Mouse (Mus musculus) spleen, adult 2 months (tissue): ENCODE data around the gene Sepsecs. TPM values are rescaled to one million over a fixed set of nuclear protein-coding genes. Genes with fewer than 3 reads are reported as not detected.

Experiments used
- DNase-seq, 2 experiments: peaks; one replicate each; pipeline versions ENCODE4 v3.0.0 to v3.0.0-alpha.2; 2012 to 2021; ENCODE audit warnings: low spot score in 2 of 2, low read depth in 1 of 2
- H3K27ac ChIP-seq: fragments of 200-500 bp; 2 replicates; pipeline ENCODE4 v1.5.1; 2012; ENCODE audit warnings: low read length, inconsistent platforms; ENCODE audit not compliant: insufficient read depth
- H3K27me3 ChIP-seq: fragments of 200-500 bp; 2 replicates; pipeline ENCODE4 v1.6.1; 2012; ENCODE audit warnings: mild to moderate bottlenecking, moderate library complexity, low read length, inconsistent platforms; ENCODE audit not compliant: control insufficient read depth, insufficient read depth
- H3K36me3 ChIP-seq: fragments of 200-500 bp; 2 replicates; pipeline ENCODE4 v1.6.1; 2012; ENCODE audit warnings: mild to moderate bottlenecking, low read length, inconsistent platforms; ENCODE audit not compliant: control insufficient read depth, insufficient read depth
- H3K4me1 ChIP-seq: fragments of 200-500 bp; 2 replicates; pipeline ENCODE4 v1.6.1; 2011; ENCODE audit warnings: inconsistent platforms; ENCODE audit not compliant: control insufficient read depth, insufficient read depth, insufficient read length
- H3K4me3 ChIP-seq: fragments of 200-500 bp; 2 replicates; pipeline ENCODE4 v1.5.1; 2011; ENCODE audit warnings: mild to moderate bottlenecking, inconsistent platforms; ENCODE audit not compliant: insufficient read depth, insufficient read length; ENCODE audit errors: extremely low read depth
- CTCF ChIP-seq: fragments of 200-500 bp; IDR thresholded peaks from 2 replicates; pipeline ENCODE4 v1.5.1; 2011; ENCODE audit warnings: mild to moderate bottlenecking, inconsistent platforms; ENCODE audit not compliant: insufficient read depth, insufficient read length, insufficient replicate concordance; ENCODE audit errors: extremely low read depth
- POLR2A ChIP-seq: fragments of 200-500 bp; IDR thresholded peaks from 2 replicates; pipeline ENCODE4 v1.6.1; 2011; ENCODE audit warnings: low read depth, low read length, inconsistent platforms
- WGBS: fragments of 180-500 bp; shearing (Covaris S2); methylation state at CpG from one replicate; pipeline ENCODE4 v1.1.7; 2018; 5-methylcytosine and 5-hydroxymethylcytosine counted together
- polyA plus RNA-seq: library from polyadenylated mRNA; depleted of rRNA; stranded (reverse); fragments of >200 nt; gene quantifications from 2 replicates; pipeline ENCODE4 v1.2.3, GENCODE M21; 2012

The Sepsecs gene
- polyA plus RNA-seq, 1 experiment = 3.1 TPM

DNA sequence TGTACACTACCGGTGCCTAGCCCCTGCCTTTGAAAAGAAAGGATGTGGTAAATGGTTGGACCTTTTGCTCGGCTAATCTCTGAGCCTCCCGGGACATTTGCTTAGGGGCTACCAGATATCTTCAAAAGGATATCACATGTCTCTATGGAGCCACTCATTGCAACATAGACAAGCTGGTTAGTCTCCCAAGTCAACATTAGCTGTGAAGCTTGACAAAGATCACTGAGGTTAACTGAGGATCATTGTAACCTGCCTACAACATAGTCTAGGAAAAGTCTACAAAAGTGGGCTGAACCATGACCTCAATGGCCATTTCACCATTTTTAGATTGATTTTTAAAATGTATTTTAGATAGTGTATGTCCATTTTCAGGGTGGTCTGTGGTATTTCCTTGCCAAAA, 1.2 kb upstream of the Sepsecs start:
- DNase-seq = no peak
- H3K27ac ChIP-seq = no peak overlapping the region
- H3K36me3 ChIP-seq = no peaks in the 10 kb centered on the region
- no peak overlapping the region for H3K4me3 ChIP-seq
- peaks cover 5% of the 10 kb centered on the region; the same call in 1 of the 2 replicates for H3K4me1 ChIP-seq
- TF ChIP-seq POLR2A (no peak), CTCF (no peak)
- no peaks in the 10 kb centered on the region for H3K27me3 ChIP-seq
- 71% methylated on average over 3 of the region's 3 CpGs for WGBS

DNA sequence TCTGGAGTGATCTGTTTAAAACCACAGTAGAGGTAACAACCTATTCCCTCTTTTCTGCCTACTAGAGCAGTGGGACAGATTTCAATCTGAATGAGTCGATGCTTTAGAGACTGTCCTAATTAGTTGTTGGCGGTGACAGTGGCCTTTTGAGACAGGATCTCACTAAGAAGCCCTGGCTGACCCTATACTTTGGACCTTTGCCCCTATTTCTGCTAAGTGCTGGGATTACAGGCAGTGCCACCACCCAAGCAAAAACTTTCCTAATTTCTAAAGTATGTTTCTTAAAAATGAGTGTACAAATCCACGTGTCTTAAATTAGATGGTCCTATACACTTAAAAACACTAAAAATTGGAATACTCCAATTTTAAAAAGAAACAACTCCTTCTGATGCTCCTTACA, 2.7 kb downstream of the Sepsecs start:
- H3K4me1 ChIP-seq = peaks cover 5% of the 10 kb centered on the region; the same call in 1 of the 2 replicates

DNA sequence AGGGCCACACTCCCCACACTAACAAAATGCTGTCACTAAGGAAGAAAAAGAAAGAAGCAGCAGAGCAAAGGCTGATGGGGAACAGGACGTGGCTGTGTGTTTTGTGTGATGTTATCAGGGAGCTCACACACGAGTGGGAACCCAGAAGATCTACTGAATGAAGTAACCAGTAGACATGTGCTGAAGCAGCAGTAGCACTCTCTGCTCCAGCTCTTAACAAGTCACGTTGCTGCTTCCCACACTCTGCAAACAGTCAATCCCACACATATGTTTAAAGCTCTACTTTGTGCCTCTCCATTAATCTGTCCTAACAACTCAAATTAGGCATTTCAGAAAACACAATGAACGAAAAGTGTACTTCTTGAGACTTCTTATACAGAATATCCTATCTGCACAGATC, 11.6 kb downstream of the Sepsecs start:
- DNase-seq = no peak
- Histone ChIP-seq H3K36me3 (peaks cover 13% of the 10 kb centered on the region), H3K27me3 (no peaks in the 10 kb centered on the region), H3K4me3 (no peak overlapping the region), H3K27ac (no peak overlapping the region), H3K4me1 (no peaks in the 10 kb centered on the region)
- WGBS = 66% methylated on average over 4 of the region's 4 CpGs
- TF ChIP-seq CTCF (no peak), POLR2A (no peak)

More for the DNA sequence above, 2.7 kb downstream of the Sepsecs start:
- Histone ChIP-seq H3K4me3 (no peak overlapping the region), H3K36me3 (peaks cover 5% of the 10 kb centered on the region), H3K27ac (no peak overlapping the region), H3K27me3 (no peaks in the 10 kb centered on the region)
- TF ChIP-seq POLR2A (no peak), CTCF (no peak)
- no peak for DNase-seq
- 92% methylated on average over 3 of the region's 3 CpGs for WGBS

DNA sequence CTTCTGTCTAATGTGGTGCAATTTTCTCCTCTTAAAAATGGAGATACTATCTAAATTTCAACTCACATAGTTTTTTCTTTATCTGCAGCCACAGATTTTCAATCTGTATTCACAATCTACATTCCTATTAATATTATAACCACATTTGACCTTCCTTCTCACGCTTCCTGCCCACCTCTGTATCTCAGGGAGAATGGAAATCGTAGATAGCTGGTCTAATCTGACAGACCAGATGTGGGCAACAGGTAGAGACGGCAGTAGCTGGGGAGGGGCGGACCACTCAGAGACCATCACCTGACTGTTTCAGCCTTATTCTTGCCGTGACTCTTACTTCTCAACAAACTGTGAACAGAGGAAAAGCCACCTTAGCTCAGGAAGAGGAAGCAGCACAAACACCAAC, 12.2 kb downstream of the Sepsecs start:
- Histone ChIP-seq H3K27ac (no peak overlapping the region), H3K4me1 (no peaks in the 10 kb centered on the region), H3K4me3 (no peak overlapping the region), H3K36me3 (peaks cover 14% of the 10 kb centered on the region), H3K27me3 (no peaks in the 10 kb centered on the region)
- 85% methylated on average over 5 of the region's 5 CpGs for WGBS
- TF ChIP-seq CTCF (no peak), POLR2A (no peak)
- no peak for DNase-seq

DNA sequence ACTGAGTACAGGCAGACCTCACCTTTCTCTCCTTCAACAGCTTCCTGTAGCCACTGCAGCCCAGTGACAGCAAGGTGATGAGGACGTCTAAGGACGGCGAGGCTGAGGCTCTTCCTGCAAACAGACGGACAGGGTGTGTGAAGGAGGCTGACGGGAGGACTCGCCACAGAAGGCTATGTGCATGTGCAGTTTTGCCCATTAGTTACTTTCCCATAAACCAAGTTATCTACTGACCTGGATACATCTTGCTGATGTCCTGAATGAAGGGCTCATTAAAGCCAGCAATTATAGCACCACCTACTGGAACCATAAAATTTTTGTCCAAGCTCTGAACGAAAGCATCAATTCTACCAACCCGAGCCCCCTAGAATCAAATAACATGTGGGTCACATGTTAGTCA, 13.5 kb downstream of the Sepsecs start:
- H3K27ac ChIP-seq = no peak overlapping the region
- no peak for TF ChIP-seq CTCF
- no peak for TF ChIP-seq POLR2A
- WGBS = 87% methylated on average over 8 of the region's 8 CpGs
- no peaks in the 10 kb centered on the region for H3K27me3 ChIP-seq
- no peak for DNase-seq
- no peaks in the 10 kb centered on the region for H3K4me1 ChIP-seq
- no peak overlapping the region for H3K4me3 ChIP-seq
- peaks cover 18% of the 10 kb centered on the region for H3K36me3 ChIP-seq

DNA sequence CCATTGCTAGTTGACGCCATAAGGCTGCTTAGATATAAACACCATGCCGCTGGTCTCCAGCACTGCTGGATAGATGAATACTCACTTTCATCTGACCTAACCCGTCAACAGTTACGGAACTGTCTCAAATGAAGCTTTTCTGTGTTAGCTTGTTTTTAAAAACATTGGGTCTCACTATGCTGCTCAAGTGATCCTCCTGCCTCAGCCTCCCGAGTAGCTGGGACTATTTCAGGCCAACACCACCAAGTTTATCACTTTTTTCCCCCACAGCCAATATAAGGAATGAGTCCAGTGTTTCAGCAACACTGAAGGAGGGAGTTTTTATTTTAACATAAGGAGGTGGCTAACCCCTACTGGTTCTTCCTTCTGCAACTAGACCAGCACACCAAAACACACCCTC, 14.5 kb downstream of the Sepsecs start:
- no peak overlapping the region for H3K27ac ChIP-seq
- DNase-seq = no peak
- TF ChIP-seq POLR2A (no peak), CTCF (no peak)
- no peaks in the 10 kb centered on the region for H3K27me3 ChIP-seq
- peaks cover 16% of the 10 kb centered on the region for H3K36me3 ChIP-seq
- no peaks in the 10 kb centered on the region for H3K4me1 ChIP-seq
- no peak overlapping the region for H3K4me3 ChIP-seq
- WGBS = 95% methylated on average over 5 of the region's 5 CpGs

DNA sequence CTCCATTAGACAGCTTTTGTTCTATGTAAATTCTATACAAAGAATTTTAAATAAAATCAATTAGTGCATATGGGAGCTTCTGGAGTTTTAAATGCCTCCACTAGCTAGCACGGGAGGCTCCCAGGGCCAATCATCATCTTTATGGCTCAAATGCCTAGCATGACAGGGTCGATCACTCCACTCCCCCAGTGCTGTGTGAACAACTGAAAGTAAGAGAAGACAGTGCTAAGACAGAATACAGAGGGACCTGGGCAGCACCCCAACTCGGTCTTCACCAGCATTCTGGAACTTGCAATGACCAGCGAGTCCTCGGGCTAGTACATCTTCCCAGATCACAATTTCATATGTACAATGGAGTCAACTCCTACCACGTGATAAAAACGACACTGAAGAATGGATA, 16.9 kb downstream of the Sepsecs start:
- Histone ChIP-seq H3K4me3 (no peak overlapping the region), H3K4me1 (no peaks in the 10 kb centered on the region), H3K36me3 (peaks cover 13% of the 10 kb centered on the region), H3K27me3 (no peaks in the 10 kb centered on the region), H3K27ac (no peak overlapping the region)
- DNase-seq = no peak
- 93% methylated on average over 7 of the region's 7 CpGs for whole genome bisulfite sequencing
- TF ChIP-seq POLR2A (no peak), CTCF (no peak)
